Mouse (Mus musculus) lung, embryonic 14.5 days (tissue): ENCODE measurements at regions not wholly inside any gene's neighbourhood (a gene's known extent, or its start where the extent isn't known, plus 50 kb on each side); places are given as distances from the start of the nearest gene placed in this dataset.
A peak's percentile ranks its signal among the peaks of the same experiment; 100 is the strongest.
"Not testable (repeated sequence)": the region's sequence is repeated elsewhere in the genome, so short reads cannot be mapped to it uniquely, and the experiment has no call there.

Source experiments
- ATAC-seq: fragments of 200-750 bp; cut with Nextera tagmentation; 2 replicates; pipeline ENCODE4 v1.8.0; 2017; ENCODE audit warnings: mild to moderate bottlenecking, moderate TSS enrichment, moderate library complexity; ENCODE audit not compliant: insufficient read depth
- DNase-seq: peaks from one replicate; pipeline ENCODE4 v3.0.0-alpha.2; 2015
- H3K27ac ChIP-seq: fragments of 300-500 bp; sonication (generic); 2 replicates; pipeline ENCODE4 v1.5.1; 2014; ENCODE audit warnings: low read depth, mild to moderate bottlenecking, moderate library complexity
- H3K27me3 ChIP-seq: fragments of 300-500 bp; sonication (generic); 2 replicates; pipeline ENCODE4 v1.6.1; 2014; ENCODE audit warnings: low read length, control low read depth; ENCODE audit not compliant: insufficient read depth
- H3K36me3 ChIP-seq: fragments of 300-500 bp; sonication (generic); 2 replicates; pipeline ENCODE4 v1.6.1; 2014; ENCODE audit warnings: control low read depth; ENCODE audit not compliant: insufficient read depth
- H3K4me1 ChIP-seq: fragments of 300-500 bp; sonication (generic); 2 replicates; pipeline ENCODE4 v1.6.1; 2014; ENCODE audit warnings: antibody characterized with exemption, control low read depth; ENCODE audit not compliant: insufficient read depth
- H3K4me2 ChIP-seq: fragments of 300-500 bp; sonication (generic); 2 replicates; pipeline ENCODE4 v1.6.1; 2014; ENCODE audit warnings: mild to moderate bottlenecking
- H3K4me3 ChIP-seq: fragments of 300-500 bp; sonication (generic); 2 replicates; pipeline ENCODE4 v1.5.1; 2014; ENCODE audit warnings: low read depth, low read length
- H3K9ac ChIP-seq: fragments of 300-500 bp; sonication (generic); 2 replicates; pipeline ENCODE4 v1.6.1; 2014
- H3K9me3 ChIP-seq: fragments of 300-500 bp; sonication (generic); 2 replicates; pipeline ENCODE4 v1.6.1; 2016; ENCODE audit warnings: low read depth, low read length, control low read depth
- CTCF ChIP-seq: IDR thresholded peaks from 2 replicates; pipeline ENCODE4 v1.5.1; 2016; ENCODE audit warnings: antibody characterized with exemption, low read depth
- WGBS: fragments of 180-500 bp; shearing (Covaris S2); extraction: QIAGEN DNeasy Blood & Tissue Kit; methylation state at CpG from one replicate; pipeline ENCODE4 v1.1.7; 2014; 5-methylcytosine and 5-hydroxymethylcytosine counted together

DNA sequence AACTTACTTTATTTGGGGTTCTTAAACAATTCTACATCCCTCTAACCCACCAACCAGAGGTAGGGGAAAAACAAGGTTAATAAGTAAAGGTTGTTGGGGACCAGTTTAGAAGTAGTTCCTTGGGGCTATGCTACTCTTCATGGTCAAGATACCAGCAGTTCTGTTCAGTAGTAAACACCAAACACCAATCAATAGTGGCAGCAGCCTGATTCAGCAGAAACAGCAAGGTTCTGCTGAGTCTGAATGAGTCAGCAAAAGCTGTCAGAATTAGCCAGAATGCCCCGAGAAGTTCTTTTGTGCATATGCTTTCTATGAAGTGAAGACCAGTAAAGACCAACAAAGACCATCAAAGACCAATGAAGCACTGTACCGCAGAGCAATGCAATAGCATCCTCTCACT, 1195.1 kb downstream of the 9330182O14Rik start:
- DNase-seq (no peak), ATAC-seq (no peak)
- H3K9me3 ChIP-seq, result no peaks in the 10 kb centered on the region
- H3K9ac ChIP-seq, result no peak overlapping the region
- no peaks in the 10 kb centered on the region for H3K4me1 ChIP-seq
- H3K4me2 ChIP-seq, result no peak overlapping the region
- no peaks in the 10 kb centered on the region for H3K27me3 ChIP-seq
- WGBS, result 75% methylated on average over 2 of the region's 2 CpGs
- no peak overlapping the region for H3K4me3 ChIP-seq
- no peak overlapping the region for H3K27ac ChIP-seq
- TF ChIP-seq CTCF, result no peak
- no peaks in the 10 kb centered on the region for H3K36me3 ChIP-seq

DNA sequence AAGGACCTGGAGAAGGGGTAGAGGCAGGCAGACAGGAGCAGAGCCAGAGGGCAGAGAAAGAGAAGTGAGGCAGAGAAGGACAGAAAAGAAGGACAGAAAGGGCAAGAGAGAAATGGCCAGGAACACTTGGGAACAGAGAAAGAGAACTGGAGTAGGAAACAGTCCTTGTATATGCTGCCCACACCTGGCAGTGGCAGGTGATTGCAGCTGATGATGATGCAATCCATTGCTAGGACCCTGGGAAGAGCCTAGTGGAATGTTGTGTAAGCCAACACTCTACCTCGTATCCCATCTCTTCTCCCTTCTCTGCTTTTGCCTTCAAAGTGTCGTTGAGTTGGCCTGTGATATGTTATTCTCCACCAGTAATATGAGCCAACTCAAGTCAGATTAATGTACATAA, 1195.9 kb downstream of the 9330182O14Rik start:
- Histone ChIP-seq H3K27me3 (no peaks in the 10 kb centered on the region), H3K4me3 (no peak overlapping the region), H3K4me2 (no peak overlapping the region), H3K36me3 (no peaks in the 10 kb centered on the region), H3K4me1 (no peaks in the 10 kb centered on the region), H3K9me3 (no peaks in the 10 kb centered on the region), H3K9ac (no peak overlapping the region), H3K27ac (no peak overlapping the region)
- peak; percentile 24 for TF ChIP-seq CTCF
- 27% methylated on average over 2 of the region's 2 CpGs for WGBS
- no peak for DNase-seq
- no peak for ATAC-seq

DNA sequence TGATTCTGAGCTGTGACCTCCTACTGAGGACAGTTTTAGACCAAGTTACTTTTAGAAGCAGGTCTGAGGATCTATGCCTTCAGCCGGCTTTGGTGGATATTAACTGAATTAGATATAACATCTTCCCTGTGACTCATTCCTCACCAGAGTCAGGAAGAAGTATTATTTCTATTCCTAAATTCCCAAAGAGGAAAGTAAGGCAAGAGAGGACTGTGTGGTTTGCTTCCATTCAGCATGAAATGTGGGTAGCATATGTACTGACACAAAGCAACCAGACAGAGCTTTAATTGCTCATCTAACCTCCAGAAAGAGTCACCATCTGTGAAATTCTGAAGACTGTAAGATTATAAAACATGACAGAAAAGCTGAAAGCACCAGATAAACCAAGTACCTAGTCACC, 1198.3 kb downstream of the 9330182O14Rik start:
- 90% methylated on average over 1 of the region's 1 CpGs for WGBS

DNA sequence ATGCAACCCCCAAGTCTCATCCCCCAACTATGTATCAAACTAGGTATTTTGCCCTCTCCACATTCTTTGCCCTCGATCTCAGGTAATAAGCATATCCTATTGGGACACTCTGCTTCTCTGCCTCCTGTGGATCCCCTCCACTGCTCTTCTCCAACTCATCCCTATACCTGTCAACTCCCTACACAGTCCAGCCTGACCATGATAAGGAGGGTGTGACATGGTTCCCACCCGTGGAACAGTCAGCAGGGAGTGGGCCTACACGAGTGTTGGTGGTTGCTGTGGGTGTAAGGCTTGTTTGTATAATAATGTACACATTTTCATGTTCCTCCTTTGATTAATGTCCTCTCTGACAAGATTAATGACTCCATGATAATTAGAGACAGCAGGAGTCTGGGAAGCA, 1199.0 kb downstream of the 9330182O14Rik start:
- Histone ChIP-seq H3K27me3 (no peaks in the 10 kb centered on the region), H3K27ac (no peak overlapping the region), H3K9ac (no peak overlapping the region), H3K4me2 (no peak overlapping the region), H3K4me1 (no peaks in the 10 kb centered on the region), H3K9me3 (no peaks in the 10 kb centered on the region), H3K36me3 (no peaks in the 10 kb centered on the region), H3K4me3 (no peak overlapping the region)
- DNase-seq, result no peak
- WGBS, result 57% methylated on average over 3 of the region's 3 CpGs
- no peak for TF ChIP-seq CTCF
- no peak for ATAC-seq

More for the DNA sequence above, 1198.3 kb downstream of the 9330182O14Rik start:
- no peak for TF ChIP-seq CTCF
- Histone ChIP-seq H3K27ac (no peak overlapping the region), H3K4me1 (no peaks in the 10 kb centered on the region), H3K27me3 (no peaks in the 10 kb centered on the region), H3K4me2 (no peak overlapping the region), H3K9ac (no peak overlapping the region), H3K9me3 (no peaks in the 10 kb centered on the region), H3K36me3 (no peaks in the 10 kb centered on the region), H3K4me3 (no peak overlapping the region)
- ATAC-seq (no peak), DNase-seq (no peak)

DNA sequence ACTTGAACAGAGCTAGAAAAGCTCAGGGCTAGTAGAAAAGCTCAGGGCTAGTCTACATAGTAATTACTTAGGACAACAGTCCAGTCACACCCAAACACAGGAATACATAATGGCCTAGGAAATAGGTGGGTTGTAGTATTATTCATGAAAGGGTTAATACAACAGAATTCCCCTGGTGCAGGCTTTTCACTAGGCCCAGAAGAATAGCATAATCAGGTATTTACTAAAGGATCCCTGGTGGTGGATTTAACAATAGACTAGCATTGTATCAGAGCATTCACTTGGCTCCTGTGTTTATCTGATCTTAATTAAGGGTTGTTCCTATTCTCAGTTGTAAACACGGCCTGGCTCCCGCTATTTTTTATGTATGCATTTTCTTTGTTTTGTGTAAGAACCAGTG, 1206.5 kb downstream of the 9330182O14Rik start:
- not testable (repeated sequence) for H3K27ac ChIP-seq, DNase-seq, H3K4me3 ChIP-seq, H3K4me1 ChIP-seq, ATAC-seq, H3K9ac ChIP-seq, H3K4me2 ChIP-seq, H3K9me3 ChIP-seq, H3K27me3 ChIP-seq, H3K36me3 ChIP-seq
- 91% methylated on average over 2 of the region's 2 CpGs for WGBS

- Histone ChIP-seq H3K9ac (no peak overlapping the region), H3K27ac (no peak overlapping the region), H3K36me3 (no peaks in the 10 kb centered on the region), H3K4me2 (no peak overlapping the region), H3K4me1 (no peaks in the 10 kb centered on the region), H3K27me3 (no peaks in the 10 kb centered on the region), H3K9me3 (no peaks in the 10 kb centered on the region), H3K4me3 (no peak overlapping the region)
- no peak for TF ChIP-seq CTCF
- ATAC-seq (no peak), DNase-seq (no peak)
- WGBS, result 91% methylated on average over 2 of the region's 2 CpGs
Observed at GRCm38 (mm10) chr15:41345554-41345953, 1211.4 kb downstream of the 9330182O14Rik start.

- Histone ChIP-seq H3K27me3 (no peaks in the 10 kb centered on the region), H3K9ac (no peak overlapping the region), H3K4me1 (no peaks in the 10 kb centered on the region), H3K9me3 (no peaks in the 10 kb centered on the region), H3K27ac (no peak overlapping the region), H3K36me3 (no peaks in the 10 kb centered on the region), H3K4me2 (no peak overlapping the region), H3K4me3 (no peak overlapping the region)
- no peak for TF ChIP-seq CTCF
- no peak for DNase-seq
- WGBS, result 82% methylated on average over 5 of the region's 5 CpGs
- ATAC-seq, result no peak
Observed at GRCm38 (mm10) chr15:41347221-41347620, 1213.1 kb downstream of the 9330182O14Rik start.

DNA sequence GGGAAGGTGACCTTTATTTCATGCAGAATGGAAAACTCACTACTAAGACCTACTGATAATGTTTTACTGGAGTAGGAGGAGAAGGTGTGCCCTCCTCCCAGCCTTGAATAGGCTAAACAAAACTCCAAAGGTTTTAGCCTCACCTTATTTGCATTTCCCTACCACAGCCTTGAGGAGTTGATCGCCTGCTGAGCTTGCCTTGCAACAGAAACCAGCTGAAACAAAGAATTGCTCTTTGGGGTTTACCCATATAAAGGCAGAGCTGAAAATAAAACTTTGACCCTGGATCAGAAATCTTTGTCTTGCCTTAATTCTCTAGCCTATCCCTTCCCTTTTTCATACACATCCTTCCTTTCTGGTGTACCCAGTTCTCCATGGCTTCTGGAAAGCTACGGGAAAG, 1218.0 kb downstream of the 9330182O14Rik start:
- H3K9me3 ChIP-seq, result no peaks in the 10 kb centered on the region
- TF ChIP-seq CTCF, result no peak

More for the DNA sequence above, 1218.0 kb downstream of the 9330182O14Rik start:
- H3K9ac ChIP-seq, result no peak overlapping the region
- H3K4me3 ChIP-seq, result no peak overlapping the region
- 33% methylated on average over 1 of the region's 2 CpGs for WGBS
- H3K27ac ChIP-seq, result no peak overlapping the region
- DNase-seq (no peak), ATAC-seq (no peak)
- no peaks in the 10 kb centered on the region for H3K4me1 ChIP-seq
- H3K27me3 ChIP-seq, result no peaks in the 10 kb centered on the region
- H3K36me3 ChIP-seq, result no peaks in the 10 kb centered on the region
- H3K4me2 ChIP-seq, result no peak overlapping the region
